Mouse (Mus musculus): ENCODE measurements around the gene Olfr53. TPM values are rescaled to one million over a fixed set of nuclear protein-coding genes. Genes with fewer than 3 reads are reported as not detected.
"Not testable (repeated sequence)": the region's sequence is repeated elsewhere in the genome, so short reads cannot be mapped to it uniquely, and the experiment has no call there.

Olfr53 gene
- total RNA-seq (2021): not detected
- polyA plus RNA-seq (2012; rRNA removed): not detected in 2 replicates
- long read RNA-seq: 0 reads

GRCm38 (mm10) chr7:140646152-140646551 lies at the start of gene Olfr53:
Olfr53 (plus strand) TSS chr7:140646452.
- Histone ChIP-seq H3K27me3 (ENCODE audit: control insufficient read depth, insufficient read depth, low read length) (no peaks in the 10 kb centered on the region), H3K4me3 (no peak within 1 kb of the TSS), H3K36me3 (ENCODE audit: control insufficient read depth, insufficient read depth, low read length) (no peaks in the 10 kb centered on the region), H3K4me1 (ENCODE audit: control insufficient read depth, insufficient read depth, low read length) (no peaks in the 10 kb centered on the region), H3K9ac (ENCODE audit: low read depth, low read length) (no peak within 1 kb of the TSS), H3K27ac (no peak within 1 kb of the TSS), H3K79me2 (replicated peaks; ENCODE audit: control insufficient read depth, insufficient read depth, low read length) (no peaks in the 10 kb centered on the region)
- no peak for DNase-seq
- 72% methylated on average over 1 of the region's 1 CpGs for WGBS
- TF ChIP-seq CTCF (IDR thresholded peaks at IDR 0.05) (no peak), EP300 (IDR thresholded peaks at IDR 0.05; ENCODE audit: insufficient read depth, low read depth, low read length) (no peak), POLR2A (IDR thresholded peaks at IDR 0.05; ENCODE audit: insufficient read depth, low read depth, low read length) (no peak)
- intact Hi-C loops (cut with DNase I): no loop called here

DNA sequence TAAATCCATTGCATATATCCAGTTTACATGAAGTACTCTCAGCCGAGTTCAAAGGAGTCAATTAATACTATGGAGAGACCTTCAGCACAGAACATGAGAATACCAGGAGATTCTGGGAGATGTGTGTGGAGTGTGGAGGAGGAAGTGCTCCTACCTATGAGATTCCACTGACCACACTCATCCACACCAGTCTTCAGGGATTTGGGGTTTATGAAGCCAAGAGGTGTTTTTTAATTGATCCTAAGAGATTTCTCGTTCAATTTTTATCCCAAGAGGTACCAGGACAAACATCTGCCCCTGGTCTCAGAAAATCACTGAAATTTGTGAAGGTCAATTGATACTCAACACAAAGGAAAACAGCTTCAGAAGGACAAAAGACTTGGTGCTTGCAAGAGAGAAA lies 45.3 kb upstream of the Olfr53 start, which contains the start of gene Olfr46:
Olfr46 (plus strand) TSS at position 301 of the 400 bp plus-strand sequence.
- intact Hi-C loops (cut with DNase I): not testable (repeated sequence)
- 68% methylated on average over 2 of the region's 2 CpGs for WGBS

DNA sequence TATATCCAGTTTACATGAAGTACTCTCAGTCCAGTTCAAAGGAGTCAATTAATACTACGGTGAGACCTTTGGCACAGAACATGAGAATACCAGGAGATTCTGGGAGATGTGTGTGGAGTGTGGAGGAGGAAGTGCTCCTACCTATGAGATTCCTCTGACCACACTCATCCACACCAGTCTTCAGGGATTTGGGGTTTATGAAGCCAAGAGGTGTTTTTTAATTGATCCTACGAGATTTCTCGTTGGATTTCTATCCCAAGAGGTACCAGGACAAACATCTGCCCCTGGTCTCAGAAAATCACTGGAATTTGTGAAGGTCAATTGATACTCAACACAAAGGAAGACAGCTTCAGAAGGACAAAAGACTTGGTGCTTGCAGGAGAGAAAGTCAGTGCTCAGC lies 17.6 kb upstream of the Olfr53 start, which contains the start of gene Olfr61:
Olfr61 (plus strand) TSS at position 301 of the 400 bp plus-strand sequence.
- H3K4me1 ChIP-seq (ENCODE audit: control insufficient read depth, insufficient read depth, low read length); H3K27ac ChIP-seq; intact Hi-C loops (cut with DNase I); DNase-seq; H3K79me2 ChIP-seq (replicated peaks; ENCODE audit: control insufficient read depth, insufficient read depth, low read length); H3K27me3 ChIP-seq (ENCODE audit: control insufficient read depth, insufficient read depth, low read length); H3K9ac ChIP-seq (ENCODE audit: low read depth, low read length); H3K4me3 ChIP-seq; H3K36me3 ChIP-seq (ENCODE audit: control insufficient read depth, insufficient read depth, low read length): not testable (repeated sequence)
- 70% methylated on average over 3 of the region's 3 CpGs for WGBS

More for the DNA sequence above, 45.3 kb upstream of the Olfr53 start, which contains the start of gene Olfr46:
- not testable (repeated sequence) for H3K27ac ChIP-seq; H3K27me3 ChIP-seq (ENCODE audit: control insufficient read depth, insufficient read depth, low read length); H3K4me3 ChIP-seq; H3K4me1 ChIP-seq (ENCODE audit: control insufficient read depth, insufficient read depth, low read length); DNase-seq; H3K79me2 ChIP-seq (replicated peaks; ENCODE audit: control insufficient read depth, insufficient read depth, low read length); H3K36me3 ChIP-seq (ENCODE audit: control insufficient read depth, insufficient read depth, low read length); H3K9ac ChIP-seq (ENCODE audit: low read depth, low read length)

GRCm38 (mm10) chr7:140630559-140630958 lies 15.7 kb upstream of the Olfr53 start:
- no peak for DNase-seq
- H3K79me2 ChIP-seq (replicated peaks; ENCODE audit: control insufficient read depth, insufficient read depth, low read length): no peaks in the 10 kb centered on the region
- no peaks in the 10 kb centered on the region for H3K27me3 ChIP-seq (ENCODE audit: control insufficient read depth, insufficient read depth, low read length)
- no peak overlapping the region for H3K9ac ChIP-seq (ENCODE audit: low read depth, low read length)
- no peak overlapping the region for H3K27ac ChIP-seq
- 58% methylated on average over 1 of the region's 1 CpGs for WGBS
- no peaks in the 10 kb centered on the region for H3K36me3 ChIP-seq (ENCODE audit: control insufficient read depth, insufficient read depth, low read length)
- H3K4me1 ChIP-seq (ENCODE audit: control insufficient read depth, insufficient read depth, low read length): no peaks in the 10 kb centered on the region
- intact Hi-C loops (cut with DNase I): no loop called here
- TF ChIP-seq CTCF (IDR thresholded peaks at IDR 0.05): no peak
- no peak for TF ChIP-seq EP300 (IDR thresholded peaks at IDR 0.05; ENCODE audit: insufficient read depth, low read depth, low read length)
- no peak for TF ChIP-seq POLR2A (IDR thresholded peaks at IDR 0.05; ENCODE audit: insufficient read depth, low read depth, low read length)
- H3K4me3 ChIP-seq: no peak overlapping the region

GRCm38 (mm10) chr7:140659630-140660029 lies 13.4 kb downstream of the Olfr53 start, which contains the start of gene Olfr539:
Olfr539 (plus strand) TSS chr7:140659930.
- intact Hi-C loops (cut with DNase I): no loop called here
- H3K36me3 ChIP-seq (ENCODE audit: control insufficient read depth, insufficient read depth, low read length): no peaks in the 10 kb centered on the region
- no peak within 1 kb of the TSS for H3K9ac ChIP-seq (ENCODE audit: low read depth, low read length)
- H3K4me3 ChIP-seq: no peak within 1 kb of the TSS
- TF ChIP-seq EP300 (IDR thresholded peaks at IDR 0.05; ENCODE audit: insufficient read depth, low read depth, low read length) (no peak), POLR2A (IDR thresholded peaks at IDR 0.05; ENCODE audit: insufficient read depth, low read depth, low read length) (no peak), CTCF (IDR thresholded peaks at IDR 0.05) (no peak)
- H3K27ac ChIP-seq: no peak within 1 kb of the TSS
- no peaks in the 10 kb centered on the region for H3K79me2 ChIP-seq (replicated peaks; ENCODE audit: control insufficient read depth, insufficient read depth, low read length)
- no peaks in the 10 kb centered on the region for H3K27me3 ChIP-seq (ENCODE audit: control insufficient read depth, insufficient read depth, low read length)
- DNase-seq: no peak
- H3K4me1 ChIP-seq (ENCODE audit: control insufficient read depth, insufficient read depth, low read length): no peaks in the 10 kb centered on the region
- 53% methylated on average over 4 of the region's 4 CpGs for WGBS

- DNase-seq; intact Hi-C loops (cut with DNase I); H3K4me3 ChIP-seq; H3K27me3 ChIP-seq (ENCODE audit: control insufficient read depth, insufficient read depth, low read length); H3K79me2 ChIP-seq (replicated peaks; ENCODE audit: control insufficient read depth, insufficient read depth, low read length); H3K36me3 ChIP-seq (ENCODE audit: control insufficient read depth, insufficient read depth, low read length); H3K27ac ChIP-seq; H3K9ac ChIP-seq (ENCODE audit: low read depth, low read length); H3K4me1 ChIP-seq (ENCODE audit: control insufficient read depth, insufficient read depth, low read length): not testable (repeated sequence)
- 66% methylated on average over 3 of the region's 3 CpGs for WGBS
Observed at GRCm38 (mm10) chr7:140670693-140671092, 24.4 kb downstream of the Olfr53 start.

- DNase-seq: no peak
- H3K4me1 ChIP-seq (ENCODE audit: control insufficient read depth, insufficient read depth, low read length): no peaks in the 10 kb centered on the region
- H3K36me3 ChIP-seq (ENCODE audit: control insufficient read depth, insufficient read depth, low read length): no peaks in the 10 kb centered on the region
- H3K27ac ChIP-seq: no peak overlapping the region
- H3K79me2 ChIP-seq (replicated peaks; ENCODE audit: control insufficient read depth, insufficient read depth, low read length): no peaks in the 10 kb centered on the region
- TF ChIP-seq EP300 (IDR thresholded peaks at IDR 0.05; ENCODE audit: insufficient read depth, low read depth, low read length): no peak
- H3K4me3 ChIP-seq: no peak overlapping the region
- no peak overlapping the region for H3K9ac ChIP-seq (ENCODE audit: low read depth, low read length)
- intact Hi-C loops (cut with DNase I): no loop called here
- no peaks in the 10 kb centered on the region for H3K27me3 ChIP-seq (ENCODE audit: control insufficient read depth, insufficient read depth, low read length)
- WGBS: 2% methylated on average over 4 of the region's 6 CpGs
Observed at GRCm38 (mm10) chr7:140675863-140676262, 29.6 kb downstream of the Olfr53 start.

DNA sequence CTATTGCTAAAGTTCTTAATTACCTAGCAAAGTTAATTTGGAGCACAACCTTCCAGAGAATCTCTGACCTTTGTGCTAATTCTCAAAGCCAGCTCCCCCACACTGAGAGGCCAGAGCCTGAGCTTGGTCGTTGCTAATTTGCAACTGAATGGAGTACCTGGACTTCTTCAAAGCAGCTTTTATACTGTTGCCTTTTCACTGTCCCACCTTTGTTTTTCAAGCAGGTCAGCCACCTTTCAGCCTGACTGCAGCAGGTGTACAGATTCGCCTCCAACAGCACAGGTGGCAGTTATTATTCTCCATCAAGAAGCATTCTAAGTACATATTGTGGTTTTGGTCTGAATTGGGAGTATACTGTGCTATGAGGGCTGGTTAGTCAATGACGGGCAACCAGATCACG lies 33.3 kb downstream of the Olfr53 start:
- 53% methylated on average over 4 of the region's 4 CpGs for WGBS
- H3K79me2 ChIP-seq (replicated peaks; ENCODE audit: control insufficient read depth, insufficient read depth, low read length); H3K4me1 ChIP-seq (ENCODE audit: control insufficient read depth, insufficient read depth, low read length); H3K9ac ChIP-seq (ENCODE audit: low read depth, low read length); H3K27me3 ChIP-seq (ENCODE audit: control insufficient read depth, insufficient read depth, low read length); intact Hi-C loops (cut with DNase I); H3K4me3 ChIP-seq; DNase-seq; H3K36me3 ChIP-seq (ENCODE audit: control insufficient read depth, insufficient read depth, low read length); H3K27ac ChIP-seq: not testable (repeated sequence)
